Mouse (Mus musculus) mouse trophoblast stem cell (cell line): ENCODE measurements around the gene B830017H08Rik.

Experiments used
- in situ Hi-C, 2 experiments: fragments of 300-500 bp; cut with MseI, MboI; formaldehyde crosslinking; loops; 2 replicates in 1 of 2; 3 replicates in 1 of 2; pipeline ENCODE4 v1.15.1; 2025

B830017H08Rik gene

DNA sequence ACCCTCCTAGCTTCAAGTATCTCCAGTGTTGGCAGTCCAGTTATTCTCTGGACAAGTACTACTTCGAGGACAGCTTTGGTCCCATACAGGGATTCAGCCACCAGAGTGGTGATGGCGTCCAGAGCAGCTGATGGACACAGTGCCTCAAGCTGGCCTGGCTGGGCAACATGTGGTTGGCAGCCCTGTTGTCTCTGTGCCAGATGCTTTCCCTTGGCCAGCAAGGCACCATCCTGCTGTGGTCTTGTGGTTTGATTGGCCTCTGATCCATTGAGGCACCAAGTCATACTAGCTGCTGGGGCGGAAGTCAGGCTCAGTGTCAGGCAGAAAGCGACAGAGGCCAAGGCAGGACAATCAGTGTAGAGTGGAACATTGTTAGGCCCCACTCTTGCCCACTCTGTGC, 23.8 kb upstream of the B830017H08Rik start:
- in situ Hi-C loops, result loop anchor here in 1 of 2 experiments (5.0 kb wide), 1 partner anchor 72 kb away; no protein-coding TSS in a partner anchor

DNA sequence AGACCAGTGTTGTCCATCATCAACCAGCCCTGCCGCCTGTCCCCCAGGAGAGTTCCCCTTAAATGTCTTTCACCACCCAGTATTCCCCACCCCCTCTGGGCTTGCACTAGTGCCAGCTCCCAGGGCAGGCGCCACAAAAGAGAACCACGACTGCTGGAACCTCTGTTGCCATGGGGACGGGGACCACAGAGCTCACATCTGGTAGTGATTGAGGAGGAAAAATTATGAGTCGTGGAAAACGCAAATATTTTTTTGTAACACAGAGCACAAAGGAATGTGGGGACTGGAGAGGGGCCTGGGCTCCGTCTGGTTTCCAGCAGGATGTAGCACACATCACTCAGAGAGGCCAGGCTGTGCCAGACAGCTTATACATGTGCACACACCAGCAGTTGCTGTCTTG, 23.2 kb upstream of the B830017H08Rik start:
- in situ Hi-C loops, result loop anchor here (5.0 to 10.0 kb wide), 2 partner anchors 72 to 75 kb away; partner anchors contain the start of gene Med15 (in 1 of the 2)

DNA sequence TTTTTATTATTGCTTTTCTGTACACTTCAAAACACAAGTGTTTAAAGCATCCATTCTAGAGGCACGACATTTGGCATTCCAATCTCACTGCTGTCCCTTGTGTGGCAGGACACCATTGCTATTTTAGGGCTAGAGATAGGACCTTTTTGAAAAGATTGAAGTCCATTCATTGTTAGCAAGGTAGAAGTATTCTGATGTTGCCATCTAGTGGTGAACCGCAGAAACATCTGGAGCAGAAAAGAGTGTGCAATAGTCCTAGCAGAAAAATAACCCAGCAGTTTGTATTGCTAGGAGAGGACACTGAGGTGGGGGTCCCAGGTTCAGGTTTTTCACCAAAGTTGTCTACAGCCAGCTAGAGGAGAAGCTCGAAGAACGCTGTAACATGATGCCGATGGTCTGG, 20.8 kb upstream of the B830017H08Rik start:
- in situ Hi-C loops, result loop anchor here in 1 of 2 experiments (10.0 kb wide), 1 partner anchor 77 kb away; the partner anchor contains the start of gene Med15

DNA sequence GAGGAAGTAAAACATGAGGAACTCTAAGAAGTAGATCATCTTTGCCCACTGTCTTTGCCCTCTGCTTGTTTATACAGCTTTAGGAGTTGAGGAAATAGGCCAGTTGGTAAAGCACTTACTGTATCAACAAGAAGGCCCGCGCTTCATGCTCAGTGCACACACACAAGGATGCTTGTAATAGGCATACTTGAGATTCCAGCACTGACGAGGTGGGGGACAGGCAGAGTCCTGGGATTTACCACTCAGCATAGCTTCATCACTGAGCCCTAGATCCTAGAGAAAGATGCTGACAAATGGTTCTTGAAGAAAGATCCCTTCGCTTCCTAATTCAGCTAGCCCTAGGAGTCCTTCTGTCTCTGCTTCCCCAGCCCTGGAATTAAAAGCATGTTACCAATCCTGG, 19.7 kb upstream of the B830017H08Rik start:
- in situ Hi-C loops, result loop anchor here in 1 of 2 experiments (10.0 kb wide), 1 partner anchor 78 kb away; the partner anchor contains the start of gene Med15

DNA sequence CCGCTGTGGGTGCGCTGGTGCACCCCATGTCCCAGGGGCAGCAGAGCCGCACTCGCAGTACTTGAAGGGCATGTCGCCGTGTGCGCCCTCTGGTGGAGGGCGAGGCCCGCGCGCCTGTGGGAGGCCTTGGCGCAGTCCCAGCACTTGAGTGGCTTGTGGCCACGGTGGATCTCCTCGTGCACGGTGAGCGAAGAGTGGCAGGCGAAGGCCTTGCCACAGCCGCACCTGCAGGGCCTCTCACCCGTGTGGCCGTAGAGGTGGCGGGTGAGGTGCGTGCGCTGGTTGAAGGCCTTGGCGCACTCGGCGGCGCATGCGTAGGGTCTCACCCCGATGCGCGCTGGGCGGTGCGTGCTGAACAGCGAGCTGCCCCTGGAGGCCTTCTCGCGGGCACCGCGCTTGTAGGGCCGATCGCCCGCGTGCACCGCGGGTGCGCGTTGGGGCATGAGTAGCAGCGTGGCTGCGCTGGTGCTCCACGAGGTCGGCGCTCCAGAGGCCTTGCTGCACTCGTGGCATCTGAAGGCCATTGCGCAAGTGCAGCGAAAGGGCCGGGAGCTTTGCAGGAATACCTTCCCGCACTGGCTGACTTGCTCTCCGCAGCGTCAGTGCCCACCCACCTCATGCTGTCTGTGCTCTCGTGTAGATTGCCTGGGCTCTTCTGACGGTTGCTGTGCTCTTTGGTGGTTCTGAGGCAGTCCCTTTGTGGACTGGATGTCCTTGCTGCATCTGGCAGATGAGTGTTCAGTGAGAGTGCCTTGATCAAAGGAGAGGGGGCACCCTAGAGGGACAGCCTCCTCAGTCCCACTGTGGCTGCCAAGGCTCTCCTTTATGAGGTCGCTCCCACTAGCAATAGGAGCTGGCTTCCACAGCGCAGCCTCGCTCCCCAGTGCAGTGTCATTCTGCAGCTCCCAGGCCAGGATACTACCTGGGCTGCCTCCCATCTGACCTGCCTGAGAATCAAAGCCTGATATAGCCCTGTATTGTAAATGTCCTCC, 17.2 kb upstream of the B830017H08Rik start:
- in situ Hi-C loops, result loop anchor here in 1 of 2 experiments (10.0 kb wide), 1 partner anchor 81 kb away; the partner anchor contains the start of gene Med15

DNA sequence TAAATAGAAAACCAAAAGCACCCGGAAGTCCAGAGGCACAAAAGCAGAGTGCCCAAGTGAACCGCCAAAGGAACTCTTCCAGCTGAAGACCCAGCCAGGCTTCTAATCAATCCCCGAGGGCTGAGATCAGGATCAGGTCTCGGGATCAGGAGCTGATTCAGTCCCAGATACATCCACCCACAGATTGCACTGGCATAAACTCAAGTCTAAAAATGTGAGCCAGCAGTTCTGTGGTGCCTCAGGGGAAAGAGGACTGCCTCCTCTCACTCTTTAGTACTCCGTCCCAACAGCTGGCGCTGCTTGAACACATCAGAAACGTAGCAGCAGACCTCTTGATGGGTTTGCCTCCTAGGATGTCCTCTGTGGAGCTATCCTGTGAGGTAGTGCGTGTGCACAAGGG, 16.4 kb upstream of the B830017H08Rik start:
- in situ Hi-C loops, result loop anchor here in 1 of 2 experiments (10.0 kb wide), 1 partner anchor 82 kb away; the partner anchor contains the start of gene Med15

DNA sequence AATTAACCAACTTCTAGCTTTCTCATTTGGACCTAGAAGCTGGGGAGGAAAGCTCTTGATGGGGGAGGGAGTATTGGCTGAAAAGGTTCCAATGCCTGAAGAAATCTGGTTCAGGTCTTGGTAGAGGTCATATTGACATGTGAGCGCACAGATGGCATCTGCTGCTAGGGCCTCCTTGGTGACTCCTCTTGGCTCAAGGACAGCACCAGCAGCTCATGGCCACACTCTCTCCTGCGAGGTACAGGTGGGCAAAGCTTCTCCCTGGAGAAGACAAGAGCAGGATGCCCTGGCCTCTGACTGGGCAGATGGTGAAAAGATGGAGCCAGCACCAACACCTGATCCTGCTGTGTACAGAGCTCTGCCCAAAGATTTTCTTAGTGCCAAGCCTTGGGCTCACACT, 6.4 kb upstream of the B830017H08Rik start:
- in situ Hi-C loops, result no loop called here

DNA sequence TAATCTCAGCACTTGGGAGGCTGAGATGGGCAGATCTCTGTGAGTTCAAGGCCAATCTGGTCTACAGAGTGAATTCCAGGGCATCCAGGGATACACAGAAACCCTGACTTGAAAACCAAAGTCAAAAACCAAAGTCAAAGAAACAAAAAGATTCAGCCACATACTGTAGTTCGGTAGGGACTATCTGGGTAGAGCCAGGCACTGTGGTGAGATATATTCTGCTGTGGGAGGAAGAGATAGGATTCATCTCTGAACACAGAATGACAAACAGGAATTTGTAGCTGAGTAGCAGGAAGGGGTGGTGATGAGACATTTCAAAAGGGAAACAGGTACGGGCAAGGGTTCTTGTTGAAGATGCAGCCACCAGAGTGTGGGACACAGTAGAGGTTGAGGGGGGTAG, 4.7 kb upstream of the B830017H08Rik start:
- in situ Hi-C loops, result no loop called here

DNA sequence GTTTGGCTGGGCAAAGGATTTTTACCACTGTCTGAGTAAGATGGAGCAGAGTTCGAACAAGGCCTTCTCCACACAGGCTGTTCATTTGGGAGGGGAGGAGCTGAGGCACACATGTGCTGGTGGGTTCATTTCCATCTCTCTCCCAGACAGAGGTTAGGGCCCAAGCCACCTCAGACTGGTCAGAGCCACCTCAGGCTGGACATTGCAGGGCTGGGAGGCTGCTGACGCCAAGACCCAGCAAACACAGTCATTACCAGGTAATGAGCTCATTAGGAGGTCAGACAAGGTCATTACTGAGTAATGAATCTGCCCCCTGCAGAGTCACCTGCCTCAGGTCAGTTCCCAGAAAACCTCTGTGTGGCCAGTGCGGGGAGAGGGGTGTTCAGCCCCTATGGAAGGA, 4.1 kb upstream of the B830017H08Rik start:
- in situ Hi-C loops, result no loop called here

DNA sequence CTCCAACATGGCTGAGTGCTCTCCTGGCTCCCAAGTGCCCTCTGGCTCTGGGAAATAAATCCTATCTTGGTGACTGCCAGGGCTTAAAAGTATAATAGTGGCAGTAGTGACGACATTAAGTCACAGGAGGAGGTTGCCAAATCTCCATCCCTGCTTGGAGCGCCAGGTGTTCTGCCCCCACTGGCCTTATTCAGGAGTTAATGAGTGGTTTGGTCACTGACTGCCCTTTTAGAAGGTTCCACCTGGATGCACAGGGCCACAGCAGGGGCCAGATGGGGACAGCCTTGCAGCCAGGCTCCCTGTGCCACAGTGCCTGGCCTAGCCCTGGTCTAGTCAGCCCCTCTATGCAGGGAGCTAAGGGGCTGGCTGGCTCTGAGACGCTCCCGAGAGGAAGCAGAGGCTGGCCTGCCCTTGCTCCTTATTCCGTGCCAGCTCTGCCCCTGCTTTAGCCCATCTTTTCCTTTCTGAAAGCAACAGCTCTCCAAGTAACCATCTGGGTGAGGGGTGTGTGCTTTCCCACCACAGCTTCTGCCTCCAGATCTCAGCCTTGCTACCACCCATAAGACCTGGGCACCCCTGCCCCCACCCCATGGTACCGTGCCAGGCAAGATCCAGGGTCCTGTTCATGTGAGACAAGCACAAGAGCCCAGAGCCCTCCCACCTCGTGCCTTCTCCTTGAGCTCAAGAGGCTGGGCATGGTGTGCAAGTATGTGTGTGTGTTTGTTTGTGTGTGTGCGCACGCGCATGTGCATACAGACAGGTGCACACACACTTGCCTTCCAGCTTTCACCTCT, 2.3 kb upstream of the B830017H08Rik start:
- in situ Hi-C loops, result no loop called here

DNA sequence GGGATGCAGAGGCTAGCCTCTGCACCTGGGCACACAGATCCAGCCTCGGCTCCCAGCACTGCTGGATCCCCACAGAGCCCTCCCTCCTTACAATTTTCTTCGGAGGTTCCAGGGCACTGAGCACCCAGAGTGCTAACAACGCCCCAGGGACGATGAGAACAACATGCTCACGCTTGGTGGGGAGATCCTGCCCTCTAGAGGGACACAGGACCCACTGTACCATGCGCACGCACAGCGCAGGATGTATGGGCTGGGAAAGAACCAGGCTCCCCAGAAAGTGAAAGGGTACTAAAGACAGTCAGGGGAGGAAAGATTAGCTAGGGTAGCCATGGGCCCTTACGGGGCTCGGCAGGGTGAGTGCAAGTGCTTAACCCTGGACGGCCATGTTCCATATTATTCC, 1.1 kb upstream of the B830017H08Rik start:
- in situ Hi-C loops, result no loop called here

DNA sequence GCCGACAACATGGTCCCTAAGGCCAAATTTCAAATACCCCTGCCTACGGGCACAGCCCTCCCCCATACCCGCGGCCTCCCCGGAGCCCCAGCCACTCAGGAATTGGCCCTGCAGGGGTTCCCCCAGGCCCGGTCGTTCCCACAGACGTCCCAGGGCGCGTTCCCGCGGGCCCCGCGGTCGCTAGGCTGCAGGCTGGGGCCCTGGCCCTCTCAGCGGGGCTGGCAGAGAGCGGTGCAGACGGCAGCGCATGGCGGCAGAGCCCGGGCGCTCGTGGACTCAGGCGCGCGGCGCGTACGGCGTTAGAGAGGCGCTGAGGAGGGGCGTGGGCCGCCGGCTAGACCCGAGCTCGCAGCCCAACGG, 380 bp downstream of the B830017H08Rik start:
- in situ Hi-C loops, result no loop called here

DNA sequence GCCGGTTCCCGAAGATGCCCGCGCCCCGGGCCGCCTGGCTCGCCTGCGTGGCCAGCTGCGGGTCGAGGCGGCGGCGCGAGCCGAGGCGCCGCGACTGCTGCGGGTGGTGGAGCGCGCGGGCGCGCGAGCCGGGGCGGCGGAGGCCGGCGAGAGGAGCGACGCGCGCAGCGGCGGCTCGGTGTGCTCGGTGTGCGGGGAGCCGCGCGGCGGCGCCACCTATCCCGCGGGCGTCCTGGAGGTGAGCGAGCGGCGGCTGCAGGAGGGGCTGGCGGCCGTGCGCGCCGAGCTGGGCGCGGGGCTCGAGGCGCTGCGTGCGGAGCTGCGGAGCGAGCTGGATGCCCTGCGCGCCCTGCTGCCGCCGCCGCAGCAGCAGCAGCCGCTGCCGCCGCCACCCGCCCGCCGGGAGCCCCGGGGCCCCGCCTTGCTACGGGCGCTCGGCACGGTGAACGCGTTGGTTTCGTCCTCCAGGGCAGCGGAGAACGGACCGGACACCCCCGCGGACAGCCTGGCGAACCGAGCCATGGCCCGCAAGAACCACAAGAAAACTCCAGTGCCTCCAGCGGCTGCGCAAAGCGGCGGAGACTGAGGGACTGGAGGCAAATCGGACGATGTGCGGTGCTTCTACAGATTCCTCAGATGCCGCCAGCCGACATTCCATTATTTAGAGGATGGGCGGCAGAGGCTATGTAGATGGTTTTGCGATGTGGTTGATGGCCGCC, 919 bp downstream of the B830017H08Rik start:
- in situ Hi-C loops, result no loop called here

DNA sequence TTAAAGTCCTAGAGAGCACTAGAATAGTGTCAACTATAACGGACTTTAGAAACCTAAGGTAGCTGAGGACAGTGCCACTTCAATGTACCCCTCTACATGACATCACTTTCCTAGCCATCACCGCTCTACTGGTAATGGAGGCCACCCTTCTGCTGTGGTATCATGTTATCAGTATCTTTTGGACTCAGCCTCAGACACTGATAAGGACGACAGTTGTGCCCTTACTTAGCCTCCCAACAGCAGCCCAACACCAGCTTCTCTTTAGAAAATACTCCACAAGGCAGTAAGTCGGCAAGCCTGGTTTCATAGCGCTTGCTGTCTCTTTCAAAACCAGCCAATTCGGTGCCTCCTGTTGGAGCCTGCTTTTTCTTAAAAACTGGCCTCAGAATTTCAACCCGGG, 1.6 kb downstream of the B830017H08Rik start:
- in situ Hi-C loops, result no loop called here

DNA sequence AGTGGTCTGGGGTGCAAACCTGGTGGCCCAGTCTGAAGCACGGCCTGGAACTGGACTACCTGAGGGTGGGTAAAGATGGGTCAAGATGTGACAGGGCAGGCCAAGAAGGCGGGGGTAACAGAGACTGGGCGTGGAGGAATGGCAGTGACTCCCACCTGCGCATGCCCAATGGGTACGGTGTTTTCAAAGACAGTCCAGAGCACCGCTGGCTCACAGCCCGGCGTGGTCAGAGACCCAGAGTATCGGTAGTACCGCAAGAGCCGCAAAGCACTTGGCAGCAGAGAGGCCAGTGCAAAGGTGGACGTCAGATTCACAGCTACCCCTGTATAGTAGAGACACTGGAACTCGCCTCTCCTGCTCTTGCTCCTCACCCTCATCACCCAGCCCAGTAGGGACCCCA, 2.6 kb downstream of the B830017H08Rik start:
- in situ Hi-C loops, result no loop called here

DNA sequence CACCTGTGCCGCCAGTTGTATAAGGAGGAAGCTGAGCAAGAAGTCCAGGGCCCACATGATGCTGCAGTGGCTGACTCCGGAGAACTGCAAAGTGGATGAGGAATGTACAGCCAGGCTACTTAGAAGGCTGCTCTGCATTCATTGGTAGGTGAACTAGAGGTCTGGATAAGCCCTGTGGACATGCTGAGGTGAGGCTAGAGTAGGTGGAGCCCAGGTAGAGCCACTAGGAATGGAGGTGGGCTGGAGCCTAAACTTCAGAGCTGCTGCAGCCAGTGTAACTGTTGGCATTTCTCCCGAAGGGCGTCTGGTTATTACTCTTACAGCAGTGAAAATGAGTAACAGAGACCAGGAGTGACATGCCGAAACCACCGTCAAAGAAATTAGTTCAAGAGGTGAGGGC, 5.1 kb downstream of the B830017H08Rik start, which contains the start of gene Car15:
TSS of gene Car15 (minus strand) at position 314 of the 400 bp plus-strand sequence.
- in situ Hi-C loops, result no loop called here

DNA sequence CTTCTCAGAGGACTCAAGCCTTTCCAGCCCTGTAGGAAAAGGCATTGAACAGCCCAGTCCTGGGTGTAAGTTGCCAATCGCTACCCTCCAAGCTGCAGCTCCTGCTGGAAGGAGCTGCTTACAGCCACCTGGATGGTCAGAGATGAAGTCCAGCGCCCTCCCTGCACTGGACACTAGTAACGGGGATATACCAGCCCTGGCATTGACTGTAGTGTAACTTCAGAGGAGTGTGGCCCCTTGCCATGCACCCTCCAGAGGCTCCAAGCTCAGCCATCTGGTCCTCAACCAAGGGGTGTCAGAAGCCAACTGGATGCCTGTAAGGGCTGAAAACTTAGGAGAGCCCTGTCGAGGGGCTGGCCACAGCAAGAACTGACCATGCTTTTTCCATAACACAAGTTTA, 7.1 kb downstream of the B830017H08Rik start:
- in situ Hi-C loops, result no loop called here

DNA sequence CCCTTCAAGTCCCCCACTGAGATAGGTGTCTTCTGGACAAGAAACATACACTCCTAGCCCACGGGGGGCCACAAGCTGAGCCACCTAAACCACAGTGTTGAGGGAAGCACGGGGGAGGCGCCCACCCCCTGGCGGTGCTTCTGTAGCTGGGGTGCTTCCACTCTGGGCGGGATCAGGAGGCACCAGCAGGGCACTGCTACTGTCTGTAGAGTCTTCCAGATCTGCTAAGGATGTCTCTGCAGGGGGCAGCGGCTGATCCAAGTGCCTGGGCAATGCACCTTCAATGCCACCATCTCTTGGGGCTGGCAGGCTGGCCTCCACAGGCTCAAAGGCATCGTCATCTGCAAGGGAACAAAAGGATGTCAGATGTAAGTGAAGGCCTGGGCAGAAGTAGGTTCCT, 9.5 kb downstream of the B830017H08Rik start:
- in situ Hi-C loops, result no loop called here

DNA sequence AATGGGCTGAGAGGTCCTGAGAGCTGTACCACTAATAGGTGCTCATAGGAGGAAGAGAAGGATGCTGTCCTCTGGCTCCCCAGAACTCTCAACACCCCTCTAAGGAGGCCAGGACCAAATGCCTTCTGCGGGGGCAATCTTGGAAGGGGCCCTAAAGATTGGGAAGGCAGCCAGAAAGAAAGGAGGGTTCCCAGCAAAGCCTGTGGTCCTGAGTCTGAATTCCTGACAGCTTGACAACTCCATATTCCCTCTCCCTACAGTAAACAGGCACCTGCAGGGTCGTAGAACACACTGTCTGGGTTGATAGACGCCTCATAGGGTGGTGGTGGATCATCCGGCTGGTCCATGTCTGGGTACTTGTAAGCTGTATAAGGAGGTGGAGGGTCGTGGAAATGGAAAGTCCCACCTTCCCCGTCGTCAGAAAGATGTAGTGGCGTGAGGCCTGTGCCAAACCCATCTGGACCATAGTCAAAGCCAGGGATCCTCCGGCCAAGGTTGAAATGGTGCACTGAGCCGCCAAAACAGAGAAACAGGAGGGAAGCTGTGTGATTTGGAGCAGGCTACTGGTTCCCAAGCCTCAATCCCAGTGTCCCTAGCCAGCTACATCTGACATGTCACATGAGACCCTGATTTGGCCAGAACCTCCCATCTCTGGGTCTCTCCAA, 10.9 kb downstream of the B830017H08Rik start:
- in situ Hi-C loops, result no loop called here

DNA sequence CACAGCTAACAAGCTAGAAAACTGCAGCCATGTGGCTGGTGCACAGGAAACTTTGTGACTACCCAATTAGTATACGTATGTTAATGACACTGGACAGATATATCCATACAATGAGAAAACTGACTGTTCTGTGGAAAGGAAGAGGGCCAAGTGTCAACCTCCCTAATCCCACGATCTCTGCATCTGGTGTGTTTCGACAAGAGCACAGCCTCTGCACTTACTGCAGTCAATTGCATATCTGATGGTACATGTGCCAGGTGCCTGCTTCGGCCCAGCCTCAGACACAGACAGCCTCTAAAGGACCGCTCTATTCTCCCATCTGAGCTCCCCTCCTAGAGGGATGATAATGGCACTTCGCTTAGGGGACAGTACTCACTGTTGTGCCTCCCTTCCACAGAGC, 15.5 kb downstream of the B830017H08Rik start:
- in situ Hi-C loops, result no loop called here

DNA sequence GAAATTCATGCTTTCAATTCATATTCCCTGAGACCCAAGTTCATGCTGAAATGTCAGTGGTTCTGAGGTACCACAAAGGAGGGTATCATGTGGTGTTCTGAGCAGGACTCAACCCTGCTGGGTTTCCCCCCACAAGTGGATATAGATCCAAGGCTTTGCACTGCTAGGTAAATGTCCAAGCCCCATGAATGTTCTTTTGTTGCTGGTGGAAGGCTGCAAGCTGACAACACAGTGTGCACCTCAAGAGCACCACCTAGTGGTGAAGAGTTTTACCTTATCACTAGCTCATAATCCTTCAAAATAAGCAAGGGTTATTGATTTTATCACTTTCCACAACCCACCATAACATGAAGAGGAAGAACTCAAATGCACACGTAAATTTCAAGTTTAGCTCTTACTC, 16.0 kb downstream of the B830017H08Rik start:
- in situ Hi-C loops, result no loop called here
